Mouse (Mus musculus) heart, postnatal 14 days (tissue): ENCODE measurements around the gene Epb41l4b. TPM values are rescaled to one million over a fixed set of nuclear protein-coding genes. Genes with fewer than 3 reads are reported as not detected.

ENCODE experiments used
- DNase-seq, 2 experiments: peaks; one replicate each; pipeline ENCODE4 v3.0.0; 2021 to 2022
- intact Hi-C: fragments of 180-260 bp; cut with DNase I; formaldehyde crosslinking; loops from one replicate; pipeline ENCODE4 v1.15.1; 2025
- long read RNA-seq, 2 experiments: library from polyadenylated mRNA; stranded (forward); transcript quantifications; one replicate each; pipeline ENCODE4 v2.0.0; 2021
- total RNA-seq, 2 experiments: library from RNA; stranded (reverse); gene quantifications; 2 replicates each; pipeline ENCODE4 v1.2.3; 2021

The Epb41l4b gene
- 1 to 10 TPM; 4.3 to 4.9 TPM for total RNA-seq
- long read RNA-seq, experiment 1, partial matches to known transcripts: 0 of 3 reads
- long read RNA-seq, experiment 1, other reads (novel, unspliced or antisense): 0 of 3 reads
- long read RNA-seq, experiment 2, partial matches to known transcripts: 0 of 2 reads
- long read RNA-seq, experiment 2, other reads (novel, unspliced or antisense): 0 of 2 reads

DNA sequence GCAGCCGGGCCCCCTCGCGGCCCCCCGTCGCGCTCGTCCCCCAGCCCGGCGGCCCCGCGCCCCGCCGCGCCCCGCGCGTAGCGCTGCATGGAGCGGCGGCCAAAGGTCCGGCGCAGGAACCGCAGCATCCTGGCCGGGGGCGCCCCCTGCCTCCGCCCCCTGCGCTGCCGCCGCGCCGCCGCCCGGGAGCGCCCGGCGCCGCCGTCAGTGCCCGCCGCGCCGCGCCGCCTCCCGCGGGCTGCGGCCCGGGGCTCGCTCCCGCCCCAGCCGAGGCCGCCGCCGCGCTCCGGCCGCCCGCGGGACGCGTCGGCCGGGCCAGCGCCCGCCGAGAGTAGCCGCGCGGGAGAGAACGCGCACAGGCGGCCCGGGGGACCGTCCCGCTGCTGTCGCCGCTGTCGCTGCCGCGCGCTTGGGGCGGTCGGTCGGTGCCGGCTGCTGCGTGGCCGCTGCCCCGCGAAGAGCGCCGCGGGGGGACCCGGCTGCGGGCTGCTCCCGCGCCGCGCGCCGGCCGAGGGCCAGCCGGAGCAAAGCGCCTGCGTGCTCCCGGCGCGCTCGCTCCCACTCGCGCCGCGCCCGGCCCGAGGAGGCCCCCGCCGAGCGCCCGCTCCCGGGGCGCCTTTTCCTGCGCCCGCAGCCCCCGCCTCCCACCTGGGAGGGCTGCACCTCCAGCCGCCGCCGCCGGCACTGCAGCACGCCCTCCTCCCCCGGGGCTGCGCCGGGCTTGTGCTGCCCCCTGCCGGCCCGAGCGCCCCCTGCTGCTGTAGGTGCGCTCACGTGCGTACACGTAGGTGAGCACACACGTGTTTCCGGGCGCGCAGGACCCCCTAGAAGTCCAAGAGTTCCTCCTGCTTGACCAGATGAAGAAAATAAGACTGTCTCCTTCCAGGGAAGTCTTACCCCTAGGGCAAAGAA lies at the start of gene Epb41l4b:
TSS of gene Epb41l4b (minus strand) at position 412 of the 912 bp plus-strand sequence.
- intact Hi-C loops: loop anchor here (1.0 kb wide), 2 partner anchors 78 to 126 kb away; no protein-coding TSS in a partner anchor
- peak; percentile 86 to 88 for DNase-seq

DNA sequence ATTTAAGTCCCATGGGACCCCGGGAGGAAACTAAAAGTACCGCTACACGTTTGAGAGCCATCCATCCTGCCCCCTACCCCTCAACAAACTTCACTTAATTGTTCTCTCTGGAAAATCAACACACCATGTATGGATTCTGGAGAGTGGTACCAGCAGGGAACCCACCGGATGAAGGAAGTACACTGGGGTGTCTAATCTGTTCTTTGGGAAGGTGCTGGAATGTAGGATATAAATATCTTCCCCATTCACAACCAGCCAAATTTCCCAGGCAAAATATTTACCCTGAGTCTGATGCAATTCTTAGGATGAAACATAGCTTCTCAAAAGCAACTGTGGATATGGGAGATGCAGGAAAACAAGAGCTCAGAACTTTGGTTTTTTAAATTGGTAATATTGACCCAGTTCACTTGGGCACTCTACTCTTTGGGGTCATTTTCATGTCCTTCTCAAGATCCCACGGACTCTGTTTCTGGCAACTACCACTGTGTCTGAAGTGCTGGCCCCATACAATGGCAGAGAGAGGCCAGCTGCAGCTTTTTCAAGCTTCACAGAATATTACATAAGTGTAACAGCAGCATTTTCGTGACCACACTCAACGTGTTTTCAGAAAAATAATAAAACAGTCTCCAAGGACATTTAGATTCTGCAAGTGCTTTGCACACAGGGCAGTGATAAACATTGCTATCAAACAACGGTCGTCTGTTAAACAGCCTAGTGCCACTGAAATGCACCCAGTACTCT lies 48.5 kb upstream of the Epb41l4b start:
- no peak for DNase-seq
- intact Hi-C loops: no loop called here

DNA sequence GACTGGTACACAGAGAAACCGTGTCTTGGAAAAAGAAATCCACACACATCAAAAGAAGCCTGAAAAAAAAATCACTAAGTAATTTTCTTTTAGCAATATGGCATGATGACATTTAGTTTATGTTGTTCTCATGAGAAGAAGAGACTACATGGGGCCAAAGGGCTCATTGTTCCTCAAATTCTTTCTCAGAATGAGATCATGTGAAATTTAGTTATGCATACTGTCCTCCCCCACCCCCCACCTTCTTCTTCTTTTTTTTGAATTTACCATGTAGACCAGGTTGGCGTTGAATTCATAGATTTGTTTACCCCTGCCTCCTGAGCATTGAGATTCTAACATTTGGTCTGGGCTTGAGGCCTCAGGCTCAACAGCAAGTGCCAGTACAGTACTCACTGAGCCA lies 46.6 kb upstream of the Epb41l4b start:
- no peak for DNase-seq
- intact Hi-C loops: no loop called here

DNA sequence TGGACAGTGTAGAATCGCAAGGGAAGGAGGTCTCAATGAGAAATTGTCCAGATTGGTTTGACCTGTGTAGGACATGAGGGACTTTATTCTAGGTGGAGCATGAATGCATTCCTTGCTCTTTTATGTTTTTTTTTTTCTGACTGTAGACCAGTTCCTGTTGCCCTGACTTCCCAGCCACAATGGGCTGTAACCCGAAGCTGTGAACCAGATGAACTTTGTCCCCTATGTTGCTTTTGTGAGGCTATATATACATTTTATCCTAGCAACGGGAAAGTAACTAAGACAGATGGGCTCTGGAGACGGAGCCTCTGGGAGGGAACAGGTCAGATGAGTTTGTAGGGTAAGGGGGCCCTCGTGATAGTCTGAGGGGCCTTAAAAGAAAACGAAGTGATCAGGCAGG lies 42.8 kb upstream of the Epb41l4b start:
- intact Hi-C loops: no loop called here
- no peak for DNase-seq

DNA sequence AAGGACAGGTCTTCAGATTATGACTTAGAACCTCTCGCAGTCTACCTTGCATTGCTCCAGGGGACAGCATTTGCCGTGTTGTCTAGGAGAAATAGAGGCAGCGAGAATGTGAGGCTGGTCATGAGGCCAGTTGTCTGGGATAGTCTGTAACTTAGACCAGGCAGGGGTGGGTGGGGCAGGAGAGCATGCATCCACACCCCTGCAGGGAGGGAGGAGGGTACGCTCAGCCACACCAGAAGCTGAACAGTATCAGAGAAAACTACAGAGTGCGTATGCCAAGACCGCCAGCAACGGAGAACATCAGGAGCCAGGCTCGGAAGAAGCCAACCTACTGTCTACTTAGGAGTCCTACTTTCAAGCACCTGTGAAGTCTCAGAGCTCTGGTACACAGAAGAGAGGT lies 42.2 kb upstream of the Epb41l4b start:
- DNase-seq: no peak
- intact Hi-C loops: no loop called here

DNA sequence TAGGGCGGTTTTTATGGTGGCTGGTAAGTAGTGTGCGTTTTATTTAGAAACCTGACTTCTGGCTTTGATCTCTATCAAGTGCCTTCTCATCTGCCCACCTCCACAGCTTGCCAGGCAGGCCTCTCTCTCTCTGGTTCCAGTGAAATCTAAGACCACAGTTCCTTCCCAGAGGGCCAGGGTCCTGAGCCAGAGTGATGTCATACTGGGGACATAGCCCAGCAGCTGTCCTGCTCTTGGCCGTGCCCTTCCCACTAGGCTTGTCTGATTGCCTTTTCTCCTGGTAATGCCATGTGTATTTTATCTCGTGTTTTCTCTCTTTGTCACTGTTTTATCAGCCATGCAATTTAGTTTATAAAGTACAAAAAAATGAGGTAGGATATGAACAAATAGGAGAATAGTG lies 40.3 kb upstream of the Epb41l4b start:
- DNase-seq: peak; percentile 24 to 52
- intact Hi-C loops: no loop called here

DNA sequence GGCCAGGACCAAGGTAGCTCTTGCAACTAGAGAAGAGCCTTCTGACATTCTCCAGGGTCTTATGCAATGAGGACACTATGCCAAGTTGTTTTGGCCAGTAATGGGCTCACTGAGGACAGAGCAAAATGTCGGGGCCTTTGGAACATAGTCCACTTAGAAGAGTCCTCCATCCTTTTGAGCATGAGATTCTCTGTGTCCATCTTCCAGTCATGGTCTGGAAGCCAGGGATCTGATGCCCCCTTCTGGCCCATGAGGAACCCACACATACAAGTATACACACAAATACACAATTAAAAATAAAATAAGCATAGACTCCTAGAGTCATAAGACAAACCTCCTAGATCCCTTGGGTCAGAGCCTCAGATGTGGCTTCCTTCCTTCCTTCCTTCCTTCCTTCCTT lies 38.3 kb upstream of the Epb41l4b start:
- intact Hi-C loops: no loop called here
- DNase-seq: no peak

DNA sequence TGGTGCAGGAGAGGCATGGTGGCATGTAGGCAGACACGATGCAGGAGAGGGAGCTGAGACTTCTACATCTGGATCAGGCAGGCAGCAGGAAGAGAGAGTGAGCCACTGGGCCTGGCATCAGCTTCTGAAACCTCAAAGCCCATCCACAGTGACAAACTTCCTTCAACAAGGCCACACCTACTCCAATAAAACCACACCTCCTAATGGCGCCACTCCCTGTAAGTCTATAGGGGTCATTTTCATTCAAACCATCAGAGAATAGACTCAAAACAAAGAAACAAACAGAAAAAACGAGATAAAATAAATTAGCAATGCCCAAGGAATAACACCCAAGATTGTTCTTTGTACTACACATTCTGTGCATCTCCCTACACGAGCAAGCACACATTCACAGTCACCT lies 35.6 kb upstream of the Epb41l4b start:
- intact Hi-C loops: no loop called here

DNA sequence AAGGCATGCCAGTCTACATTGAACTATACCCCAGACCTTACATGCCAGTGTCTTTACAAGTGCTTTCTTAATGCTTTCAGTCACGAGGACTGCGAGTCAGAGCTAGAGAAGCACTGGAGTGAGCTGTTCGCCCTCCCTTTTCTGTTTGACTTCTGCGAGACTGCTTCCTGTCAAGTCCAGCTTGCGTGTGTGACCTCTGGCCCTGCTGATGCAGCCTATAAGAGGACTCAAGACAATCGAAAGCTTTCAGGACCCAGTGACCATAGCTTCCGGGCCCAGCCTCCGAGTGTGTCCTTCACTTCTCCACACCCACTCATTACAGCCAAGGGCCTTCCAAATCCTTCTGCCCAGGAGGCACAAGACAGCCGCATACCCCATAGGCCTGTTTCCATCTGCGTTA lies 32.1 kb upstream of the Epb41l4b start:
- no peak for DNase-seq
- intact Hi-C loops: no loop called here

More for the DNA sequence above, 35.6 kb upstream of the Epb41l4b start:
- DNase-seq: no peak

DNA sequence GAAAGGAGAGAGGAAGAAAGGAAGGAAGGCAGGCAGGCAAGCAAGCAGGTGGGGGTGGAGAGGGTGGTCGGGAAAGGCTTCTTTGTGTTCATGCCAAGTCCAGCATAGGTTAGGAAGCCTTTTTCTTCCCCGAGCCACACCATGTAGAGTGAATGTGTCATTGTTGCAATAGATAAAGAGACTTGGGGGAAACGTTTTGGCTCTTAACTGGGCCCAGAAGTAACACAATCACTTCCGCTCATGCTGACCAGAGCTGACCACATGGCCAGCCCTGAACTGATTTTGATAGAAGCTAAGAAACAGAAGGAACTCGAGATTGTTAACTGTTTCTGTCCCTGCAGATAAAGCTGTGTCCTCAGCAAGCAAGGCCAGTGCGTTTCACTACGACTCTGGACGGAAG lies 29.6 kb upstream of the Epb41l4b start:
- DNase-seq: no peak
- intact Hi-C loops: no loop called here

DNA sequence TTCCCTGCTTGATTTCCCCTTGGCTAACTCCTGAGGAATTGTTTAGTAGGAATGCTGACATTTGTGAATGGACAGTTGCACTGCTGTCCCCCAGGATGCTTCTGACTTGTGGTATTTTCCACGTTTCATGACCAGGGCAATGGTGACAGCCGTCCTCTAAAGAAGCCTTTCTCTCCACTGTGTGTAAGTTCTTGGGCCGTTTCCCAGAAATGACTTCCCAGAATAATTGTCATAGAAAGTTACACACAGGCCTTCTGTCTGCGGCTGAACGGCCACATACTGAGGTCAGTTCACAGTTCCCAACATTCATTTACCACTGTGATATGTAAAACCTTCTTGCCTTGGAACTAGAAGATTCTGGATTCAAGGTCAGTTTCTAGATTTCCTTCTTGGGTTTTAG lies 28.6 kb upstream of the Epb41l4b start:
- intact Hi-C loops: no loop called here
- peak in 1 of 2 experiments; percentile 50 for DNase-seq

DNA sequence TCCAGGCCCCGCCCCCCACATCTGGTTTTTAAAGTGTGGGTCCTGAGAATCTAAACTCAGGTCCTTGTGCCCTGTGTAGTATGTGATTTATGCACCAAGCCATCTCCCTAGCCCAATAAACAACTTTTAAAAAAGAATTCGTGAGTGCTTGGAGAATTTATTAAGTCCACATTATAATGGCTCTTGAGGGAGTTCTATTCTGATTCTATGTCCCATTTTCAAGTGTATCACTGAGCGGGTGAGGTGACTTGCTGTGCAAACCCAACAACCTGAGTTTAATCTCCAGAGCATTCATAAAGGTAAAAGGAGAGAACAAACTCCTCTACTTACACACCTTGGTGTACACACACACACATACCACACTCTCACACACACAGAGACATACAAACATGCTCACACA lies 25.4 kb upstream of the Epb41l4b start:
- no peak for DNase-seq
- intact Hi-C loops: no loop called here

DNA sequence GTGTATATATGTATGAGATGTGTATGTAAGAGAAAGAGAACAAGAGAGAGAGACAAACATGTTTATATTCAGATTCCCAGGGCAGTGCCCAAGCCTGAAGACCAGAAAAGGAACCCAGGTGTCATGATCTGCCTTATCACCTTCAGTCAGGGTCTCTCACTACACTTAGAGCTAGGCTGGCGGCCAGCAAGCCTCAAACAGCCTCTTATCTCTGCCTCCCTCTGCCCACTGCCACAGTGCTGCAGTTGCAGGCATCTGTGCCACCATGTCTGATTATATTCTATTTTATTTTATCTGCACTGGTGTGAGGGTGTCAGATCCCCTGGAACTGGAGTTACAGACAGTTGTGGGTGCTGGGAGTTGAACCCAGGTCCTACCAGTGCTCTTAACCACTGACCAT lies 25.0 kb upstream of the Epb41l4b start:
- intact Hi-C loops: no loop called here
- DNase-seq: no peak

DNA sequence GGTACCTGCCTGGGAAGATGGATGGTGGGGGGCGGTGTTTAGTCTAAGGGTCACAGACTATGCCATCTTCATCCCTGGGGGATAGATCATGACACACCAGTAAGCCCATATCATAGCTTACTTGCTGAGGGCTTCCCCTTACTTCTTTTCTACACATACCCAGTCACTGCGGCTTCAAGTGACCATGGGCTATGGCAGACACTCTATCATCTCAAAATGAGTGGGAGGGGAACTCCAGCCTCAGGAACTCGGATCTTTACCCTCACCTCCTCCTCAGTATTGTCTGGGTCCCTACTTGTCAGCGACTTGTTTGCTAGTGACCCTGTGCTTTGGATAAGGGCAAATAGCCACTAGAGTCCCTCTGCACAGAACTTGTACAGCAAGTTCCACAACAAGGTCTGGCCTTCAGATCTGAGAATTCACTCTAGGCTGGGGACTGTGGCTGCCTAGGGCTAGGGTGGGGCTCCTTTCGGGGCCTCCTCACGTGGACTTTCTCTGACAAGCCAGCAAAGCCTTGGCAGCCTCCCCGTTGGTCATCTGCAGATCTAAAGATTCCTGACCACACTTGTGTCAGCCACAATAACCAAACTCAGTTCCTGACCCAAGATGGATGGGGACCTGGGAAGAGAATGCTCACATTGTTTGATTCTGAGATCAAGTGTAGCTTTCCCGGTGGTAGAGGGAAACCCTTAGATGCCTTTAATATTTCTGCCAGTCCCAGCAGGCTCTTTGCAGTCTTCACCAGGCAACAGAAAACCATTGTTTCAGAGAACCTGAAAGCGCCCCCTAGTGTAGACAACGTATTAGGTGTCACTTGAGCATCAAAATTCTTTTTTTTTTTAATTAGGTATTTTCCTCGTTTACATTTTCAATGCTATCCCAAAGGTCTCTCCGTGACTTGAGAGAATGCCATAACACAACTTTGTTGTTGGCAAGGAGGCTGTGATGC lies 24.0 kb upstream of the Epb41l4b start:
- intact Hi-C loops: no loop called here
- no peak for DNase-seq

DNA sequence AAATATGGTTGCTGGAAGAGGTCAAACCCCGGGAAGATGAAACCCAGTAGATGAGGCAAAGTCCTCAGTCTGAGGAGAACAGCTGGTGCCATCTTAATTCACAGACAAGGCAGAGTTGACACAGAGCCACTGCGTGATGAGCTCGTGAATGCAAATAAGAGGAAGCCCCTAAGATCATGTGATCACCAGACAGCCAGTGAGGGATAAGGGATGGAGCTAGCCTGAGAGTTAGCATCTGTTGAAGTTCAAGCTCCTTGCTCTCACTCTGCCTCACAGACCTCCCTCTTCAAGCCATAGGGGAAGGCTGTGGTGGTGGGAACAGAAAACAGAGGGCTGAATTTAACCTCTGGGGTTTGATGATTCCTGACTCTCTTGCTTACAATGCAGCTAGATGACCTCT lies 22.4 kb upstream of the Epb41l4b start:
- intact Hi-C loops: no loop called here
- DNase-seq: no peak

DNA sequence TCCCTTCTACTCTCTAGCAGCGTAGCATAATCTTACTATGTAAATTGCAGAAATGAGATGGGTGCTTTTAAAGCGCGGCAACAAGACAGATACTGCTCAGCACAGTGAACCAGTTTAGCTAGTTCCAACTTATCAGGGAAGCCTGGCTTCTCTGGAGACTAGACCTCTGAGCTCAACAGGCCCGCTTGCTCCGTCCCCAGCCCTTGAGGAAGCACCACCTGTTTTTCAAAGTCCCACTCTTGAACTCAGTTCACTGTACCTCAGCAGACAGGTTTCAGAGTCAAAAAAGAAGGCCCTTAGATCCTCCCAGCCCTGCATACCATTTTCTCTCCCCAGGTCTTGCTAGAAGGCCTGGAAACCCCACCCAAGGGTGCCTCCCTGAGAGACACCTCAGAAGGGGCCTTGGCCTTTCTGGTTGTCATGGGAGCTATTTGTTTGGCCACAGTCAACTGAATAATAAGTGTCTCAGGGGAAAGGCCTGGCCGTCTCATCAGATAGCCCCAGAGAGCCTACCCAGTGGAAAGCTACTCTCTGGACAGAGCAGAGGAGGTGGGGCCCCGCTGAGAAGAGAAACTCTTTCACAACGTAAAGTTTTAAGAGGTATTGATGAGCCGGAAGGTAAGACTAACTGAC lies 21.5 kb upstream of the Epb41l4b start:
- intact Hi-C loops: no loop called here

DNA sequence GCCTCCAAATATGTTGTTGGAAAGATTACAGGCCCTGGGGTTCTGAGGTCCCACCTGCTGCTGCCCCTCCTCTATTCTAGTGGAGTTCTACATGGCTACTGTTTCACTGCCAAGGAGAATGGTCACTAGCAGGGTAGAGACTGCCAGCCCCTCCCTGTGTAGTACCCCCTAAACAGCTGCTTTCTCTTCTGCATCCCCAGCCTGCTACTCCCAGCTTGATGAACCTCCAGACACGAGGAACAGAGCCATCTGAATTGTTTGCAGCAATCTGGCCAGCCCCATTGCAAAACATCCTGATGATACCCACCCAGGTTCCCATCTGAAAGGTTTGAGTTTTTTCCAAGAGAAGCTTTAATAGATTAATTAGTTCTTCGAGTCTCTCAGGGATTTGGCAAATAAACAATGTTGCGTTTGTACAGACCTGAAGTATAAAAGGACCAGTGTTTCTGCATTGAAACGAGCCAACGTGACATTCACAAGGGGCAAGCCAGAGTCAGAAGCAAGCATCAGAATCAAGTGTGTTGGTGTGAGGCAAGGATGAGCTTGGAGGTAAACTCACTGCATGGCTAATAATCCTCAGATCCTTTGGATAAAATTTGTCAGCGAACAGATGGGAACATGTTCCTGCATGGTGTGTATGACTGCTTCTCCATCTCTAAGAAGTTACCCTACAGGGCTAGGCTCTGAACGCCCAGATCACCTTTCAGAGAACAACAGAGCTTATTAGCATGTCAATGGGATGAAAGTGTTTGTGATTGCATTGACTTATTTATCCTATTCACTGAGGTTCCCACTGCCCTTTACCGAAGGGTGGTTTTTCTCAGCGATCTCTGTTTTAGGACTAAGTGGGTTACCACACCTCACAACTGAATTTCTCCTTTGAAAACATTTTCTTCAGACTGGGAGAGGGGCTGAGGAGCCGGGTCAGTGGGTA lies 19.8 kb upstream of the Epb41l4b start:
- DNase-seq: no peak
- intact Hi-C loops: no loop called here

More for the DNA sequence above, 21.5 kb upstream of the Epb41l4b start:
- no peak for DNase-seq

DNA sequence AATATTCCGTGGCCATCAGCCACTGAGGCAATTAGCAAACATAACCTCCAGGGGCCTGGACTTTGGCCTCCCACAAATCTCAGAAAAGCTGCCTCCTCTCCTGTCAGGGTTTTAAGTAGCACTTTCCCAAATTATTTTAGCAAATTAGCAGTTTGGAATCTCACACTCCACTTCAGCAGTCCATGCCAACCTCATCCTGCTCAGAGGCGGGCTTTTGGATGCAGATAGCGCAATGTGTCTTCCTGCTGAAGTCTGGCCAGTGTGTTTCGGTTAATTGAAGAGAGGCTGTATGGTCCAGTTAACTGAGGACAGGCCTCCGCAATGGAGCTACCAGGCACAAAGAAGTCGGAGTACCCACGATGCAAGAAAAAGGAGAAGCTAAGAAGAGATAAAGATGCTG lies 17.3 kb upstream of the Epb41l4b start:
- intact Hi-C loops: no loop called here
- no peak for DNase-seq
